Mouse (Mus musculus): ENCODE results near the gene Pkp4. TPM values are rescaled to one million over a fixed set of nuclear protein-coding genes. Genes with fewer than 3 reads are reported as not detected.

Pkp4 gene
- polyA plus RNA-seq, 1 experiment from 2014 or later, result 45.1 TPM

- no peak for ATAC-seq (ENCODE audit: insufficient number of reproducible peaks, insufficient read depth, low FRiP score, low read depth)
Measured at GRCm38 (mm10) chr2:59186966-59187365, 26.3 kb downstream of the Pkp4 start.

GRCm38 (mm10) chr2:59188306-59188705 is 27.7 kb downstream of the Pkp4 start:
- no peak overlapping the region for H3K4me3 ChIP-seq (ENCODE audit: low read depth, low read length)
- H3K4me2 ChIP-seq (replicated peaks; ENCODE audit: low read depth, low read length), result no peak overlapping the region
- 0 out of 2 replicates have a peak, but pooled peaks cover 2% of the 10 kb centered on the region for H3K36me3 ChIP-seq (ENCODE audit: control insufficient read depth, insufficient read depth, low read length)
- no peak for ATAC-seq (ENCODE audit: insufficient number of reproducible peaks, insufficient read depth, low FRiP score, low read depth)
- 93% methylated on average over 8 of the region's 8 CpGs for WGBS
- no peak overlapping the region for H3K9ac ChIP-seq (replicated peaks; ENCODE audit: low read depth, low read length)
- no peaks in the 10 kb centered on the region for H3K4me1 ChIP-seq (ENCODE audit: control insufficient read depth, insufficient read depth, low read length)
- no peaks in the 10 kb centered on the region for H3K27me3 ChIP-seq (ENCODE audit: control insufficient read depth, insufficient read depth, low read length)
- H3K27ac ChIP-seq (ENCODE audit: low read length), result no peak overlapping the region
- no peaks in the 10 kb centered on the region for H3K9me3 ChIP-seq (ENCODE audit: control insufficient read depth, low read depth, low read length)

More at GRCm38 (mm10) chr2:59186966-59187365, 26.3 kb downstream of the Pkp4 start:
- Histone ChIP-seq H3K27me3 (ENCODE audit: control insufficient read depth, insufficient read depth, low read length) (no peaks in the 10 kb centered on the region), H3K9ac (replicated peaks; ENCODE audit: low read depth, low read length) (no peak overlapping the region), H3K36me3 (ENCODE audit: control insufficient read depth, insufficient read depth, low read length) (0 out of 2 replicates have a peak, but pooled peaks cover 2% of the 10 kb centered on the region), H3K4me3 (ENCODE audit: low read depth, low read length) (no peak overlapping the region), H3K4me1 (ENCODE audit: control insufficient read depth, insufficient read depth, low read length) (no peaks in the 10 kb centered on the region), H3K4me2 (replicated peaks; ENCODE audit: low read depth, low read length) (no peak overlapping the region), H3K9me3 (ENCODE audit: control insufficient read depth, low read depth, low read length) (no peaks in the 10 kb centered on the region), H3K27ac (ENCODE audit: low read length) (no peak overlapping the region)
- 93% methylated on average over 6 of the region's 6 CpGs for WGBS

- H3K36me3 ChIP-seq (ENCODE audit: control insufficient read depth, insufficient read depth, low read length), result 0 out of 2 replicates have a peak, but pooled peaks cover 2% of the 10 kb centered on the region
- WGBS, result 79% methylated on average over 5 of the region's 5 CpGs
- no peaks in the 10 kb centered on the region for H3K9me3 ChIP-seq (ENCODE audit: control insufficient read depth, low read depth, low read length)
- H3K4me2 ChIP-seq (replicated peaks; ENCODE audit: low read depth, low read length), result no peak overlapping the region
- no peak for ATAC-seq (ENCODE audit: insufficient number of reproducible peaks, insufficient read depth, low FRiP score, low read depth)
- H3K9ac ChIP-seq (replicated peaks; ENCODE audit: low read depth, low read length), result no peak overlapping the region
- no peaks in the 10 kb centered on the region for H3K4me1 ChIP-seq (ENCODE audit: control insufficient read depth, insufficient read depth, low read length)
- no peak overlapping the region for H3K4me3 ChIP-seq (ENCODE audit: low read depth, low read length)
- H3K27me3 ChIP-seq (ENCODE audit: control insufficient read depth, insufficient read depth, low read length), result no peaks in the 10 kb centered on the region
- H3K27ac ChIP-seq (ENCODE audit: low read length), result no peak overlapping the region
Measured at GRCm38 (mm10) chr2:59189661-59190185, 29.1 kb downstream of the Pkp4 start.

DNA sequence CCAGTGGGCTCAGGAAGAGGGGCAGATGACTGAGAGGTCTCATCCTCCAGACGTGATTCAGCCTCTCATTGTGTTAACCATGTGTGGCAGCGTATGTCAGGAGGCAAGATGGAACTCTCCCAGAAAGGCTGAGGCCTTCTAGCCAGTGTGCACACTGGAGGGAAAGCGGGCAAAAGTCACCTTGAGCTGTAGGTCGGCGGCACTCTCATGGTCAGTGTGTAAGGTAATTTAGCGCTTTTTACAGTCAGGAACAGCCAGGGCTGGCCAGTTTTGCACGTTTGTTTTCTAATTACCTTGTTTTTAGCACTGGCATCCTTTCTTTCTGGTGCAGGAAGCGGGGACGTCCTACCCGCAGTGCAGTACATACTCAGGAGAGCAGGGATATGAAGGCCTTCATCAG is 29.5 kb downstream of the Pkp4 start:
- H3K9ac ChIP-seq (replicated peaks; ENCODE audit: low read depth, low read length), result no peak overlapping the region
- no peaks in the 10 kb centered on the region for H3K27me3 ChIP-seq (ENCODE audit: control insufficient read depth, insufficient read depth, low read length)
- no peak overlapping the region for H3K4me3 ChIP-seq (ENCODE audit: low read depth, low read length)
- H3K4me1 ChIP-seq (ENCODE audit: control insufficient read depth, insufficient read depth, low read length), result no peaks in the 10 kb centered on the region
- H3K4me2 ChIP-seq (replicated peaks; ENCODE audit: low read depth, low read length), result no peak overlapping the region
- H3K36me3 ChIP-seq (ENCODE audit: control insufficient read depth, insufficient read depth, low read length), result 0 out of 2 replicates have a peak, but pooled peaks cover 2% of the 10 kb centered on the region
- no peaks in the 10 kb centered on the region for H3K9me3 ChIP-seq (ENCODE audit: control insufficient read depth, low read depth, low read length)
- ATAC-seq (ENCODE audit: insufficient number of reproducible peaks, insufficient read depth, low FRiP score, low read depth), result no peak
- WGBS, result 90% methylated on average over 10 of the region's 10 CpGs
- H3K27ac ChIP-seq (ENCODE audit: low read length), result no peak overlapping the region

DNA sequence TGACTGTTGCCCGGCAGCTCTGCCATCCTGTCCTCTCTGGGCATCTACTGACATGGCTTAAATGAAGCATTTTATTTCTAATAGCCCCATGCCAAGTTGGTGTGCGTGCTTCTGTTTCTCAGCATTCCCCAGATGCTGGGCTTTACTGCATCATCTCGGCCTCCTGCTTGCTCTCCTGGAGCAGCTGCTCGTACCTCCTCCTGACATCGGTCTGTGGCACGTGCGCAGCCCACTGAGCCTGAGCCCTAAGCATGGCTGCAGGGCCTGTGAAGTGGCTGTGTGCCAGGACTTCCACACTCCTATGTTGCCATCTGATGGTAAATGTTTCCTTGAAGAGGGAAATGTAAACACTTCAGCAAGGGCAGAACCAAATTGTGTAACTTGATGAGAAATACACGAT is 30.8 kb downstream of the Pkp4 start:
- H3K36me3 ChIP-seq (ENCODE audit: control insufficient read depth, insufficient read depth, low read length), result 0 out of 2 replicates have a peak, but pooled peaks cover 2% of the 10 kb centered on the region

GRCm38 (mm10) chr2:59193117-59193516 is 32.5 kb downstream of the Pkp4 start:
- H3K9me3 ChIP-seq (ENCODE audit: control insufficient read depth, low read depth, low read length), result no peaks in the 10 kb centered on the region
- ATAC-seq (ENCODE audit: insufficient number of reproducible peaks, insufficient read depth, low FRiP score, low read depth), result no peak
- no peaks in the 10 kb centered on the region for H3K27me3 ChIP-seq (ENCODE audit: control insufficient read depth, insufficient read depth, low read length)
- 51% methylated on average over 5 of the region's 5 CpGs for WGBS
- no peak overlapping the region for H3K9ac ChIP-seq (replicated peaks; ENCODE audit: low read depth, low read length)
- H3K36me3 ChIP-seq (ENCODE audit: control insufficient read depth, insufficient read depth, low read length), result no peaks in the 10 kb centered on the region
- no peak overlapping the region for H3K27ac ChIP-seq (ENCODE audit: low read length)
- H3K4me3 ChIP-seq (ENCODE audit: low read depth, low read length), result no peak overlapping the region
- no peaks in the 10 kb centered on the region for H3K4me1 ChIP-seq (ENCODE audit: control insufficient read depth, insufficient read depth, low read length)
- H3K4me2 ChIP-seq (replicated peaks; ENCODE audit: low read depth, low read length), result no peak overlapping the region

More for the DNA sequence above, 30.8 kb downstream of the Pkp4 start:
- H3K4me3 ChIP-seq (ENCODE audit: low read depth, low read length), result no peak overlapping the region
- H3K9ac ChIP-seq (replicated peaks; ENCODE audit: low read depth, low read length), result no peak overlapping the region
- no peak for ATAC-seq (ENCODE audit: insufficient number of reproducible peaks, insufficient read depth, low FRiP score, low read depth)
- no peaks in the 10 kb centered on the region for H3K9me3 ChIP-seq (ENCODE audit: control insufficient read depth, low read depth, low read length)
- no peaks in the 10 kb centered on the region for H3K27me3 ChIP-seq (ENCODE audit: control insufficient read depth, insufficient read depth, low read length)
- H3K4me1 ChIP-seq (ENCODE audit: control insufficient read depth, insufficient read depth, low read length), result no peaks in the 10 kb centered on the region
- no peak overlapping the region for H3K4me2 ChIP-seq (replicated peaks; ENCODE audit: low read depth, low read length)
- H3K27ac ChIP-seq (ENCODE audit: low read length), result no peak overlapping the region
- 66% methylated on average over 8 of the region's 8 CpGs for WGBS

GRCm38 (mm10) chr2:59197156-59197555 is 36.5 kb downstream of the Pkp4 start:
- no peak overlapping the region for H3K27ac ChIP-seq (ENCODE audit: low read length)
- no peaks in the 10 kb centered on the region for H3K36me3 ChIP-seq (ENCODE audit: control insufficient read depth, insufficient read depth, low read length)
- no peak overlapping the region for H3K4me2 ChIP-seq (replicated peaks; ENCODE audit: low read depth, low read length)
- no peak overlapping the region for H3K9ac ChIP-seq (replicated peaks; ENCODE audit: low read depth, low read length)
- 77% methylated on average over 4 of the region's 4 CpGs for WGBS
- no peaks in the 10 kb centered on the region for H3K9me3 ChIP-seq (ENCODE audit: control insufficient read depth, low read depth, low read length)
- H3K4me3 ChIP-seq (ENCODE audit: low read depth, low read length), result no peak overlapping the region
- no peak for ATAC-seq (ENCODE audit: insufficient number of reproducible peaks, insufficient read depth, low FRiP score, low read depth)
- no peaks in the 10 kb centered on the region for H3K4me1 ChIP-seq (ENCODE audit: control insufficient read depth, insufficient read depth, low read length)
- H3K27me3 ChIP-seq (ENCODE audit: control insufficient read depth, insufficient read depth, low read length), result no peaks in the 10 kb centered on the region

DNA sequence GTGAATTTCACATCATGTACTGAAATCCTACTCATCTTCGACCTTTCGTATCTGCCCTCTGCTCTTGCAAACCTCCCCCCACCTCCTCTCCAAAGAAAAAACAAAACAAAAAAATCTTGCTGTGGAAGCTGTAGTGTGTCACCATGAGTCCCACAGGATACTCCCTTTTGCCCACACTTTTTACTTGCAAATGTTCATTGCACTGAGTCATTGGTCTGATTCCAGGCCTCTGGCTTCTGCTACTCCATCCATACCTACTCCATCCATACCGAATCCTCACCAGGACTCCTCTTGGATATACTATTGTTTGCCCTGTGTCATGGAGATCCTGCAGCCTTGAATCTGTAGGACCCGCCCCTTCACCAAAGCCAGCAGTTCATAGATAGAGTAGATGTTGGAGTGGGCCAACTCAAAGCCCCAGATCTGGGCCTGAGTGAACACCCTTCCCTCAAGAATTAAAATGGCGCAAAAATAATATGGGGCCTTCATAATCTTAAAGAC is 38.9 kb downstream of the Pkp4 start:
- Histone ChIP-seq H3K4me2 (replicated peaks; ENCODE audit: low read depth, low read length) (no peak overlapping the region), H3K9me3 (ENCODE audit: control insufficient read depth, low read depth, low read length) (no peaks in the 10 kb centered on the region), H3K36me3 (ENCODE audit: control insufficient read depth, insufficient read depth, low read length) (no peaks in the 10 kb centered on the region), H3K27me3 (ENCODE audit: control insufficient read depth, insufficient read depth, low read length) (no peaks in the 10 kb centered on the region), H3K4me3 (ENCODE audit: low read depth, low read length) (no peak overlapping the region), H3K27ac (ENCODE audit: low read length) (no peak overlapping the region), H3K9ac (replicated peaks; ENCODE audit: low read depth, low read length) (no peak overlapping the region), H3K4me1 (ENCODE audit: control insufficient read depth, insufficient read depth, low read length) (no peaks in the 10 kb centered on the region)
- 93% methylated on average over 5 of the region's 5 CpGs for WGBS
- no peak for ATAC-seq (ENCODE audit: insufficient number of reproducible peaks, insufficient read depth, low FRiP score, low read depth)

DNA sequence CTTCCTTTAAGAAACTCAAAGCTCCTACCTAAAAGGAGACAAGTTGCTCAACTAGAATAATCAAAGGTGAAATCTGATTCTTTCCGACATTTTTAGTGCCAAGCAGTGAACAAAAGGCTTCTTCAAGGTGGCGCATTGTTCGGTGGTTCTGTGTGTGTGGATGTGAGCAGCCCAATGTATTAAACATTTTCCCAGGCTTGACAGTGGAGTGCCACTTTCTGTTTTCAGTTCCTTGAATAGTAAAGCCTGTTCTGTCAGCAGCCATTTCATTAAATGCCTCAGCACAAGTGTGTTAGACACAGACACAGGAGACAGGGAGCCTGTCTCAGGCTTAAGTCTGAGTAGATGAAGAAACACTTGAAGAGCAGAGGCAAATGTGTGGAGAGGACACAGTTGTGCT is 39.9 kb downstream of the Pkp4 start:
- 81% methylated on average over 3 of the region's 3 CpGs for WGBS
- H3K4me1 ChIP-seq (ENCODE audit: control insufficient read depth, insufficient read depth, low read length), result no peaks in the 10 kb centered on the region
- H3K4me3 ChIP-seq (ENCODE audit: low read depth, low read length), result no peak overlapping the region
- H3K9ac ChIP-seq (replicated peaks; ENCODE audit: low read depth, low read length), result no peak overlapping the region
- no peaks in the 10 kb centered on the region for H3K27me3 ChIP-seq (ENCODE audit: control insufficient read depth, insufficient read depth, low read length)
- no peak overlapping the region for H3K27ac ChIP-seq (ENCODE audit: low read length)
- H3K36me3 ChIP-seq (ENCODE audit: control insufficient read depth, insufficient read depth, low read length), result no peaks in the 10 kb centered on the region
- H3K9me3 ChIP-seq (ENCODE audit: control insufficient read depth, low read depth, low read length), result no peaks in the 10 kb centered on the region
- H3K4me2 ChIP-seq (replicated peaks; ENCODE audit: low read depth, low read length), result no peak overlapping the region
- ATAC-seq (ENCODE audit: insufficient number of reproducible peaks, insufficient read depth, low FRiP score, low read depth), result no peak
